Mouse (Mus musculus): ENCODE measurements around the gene Cab39l. TPM values are rescaled to one million over a fixed set of nuclear protein-coding genes. Genes with fewer than 3 reads are reported as not detected.

Cab39l gene
- polyA plus RNA-seq, 1 experiment, result 5.2 TPM

GRCm38 (mm10) chr14:59532986-59533385, 92.2 kb downstream of the Cab39l start:
- no peak for DNase-seq (ENCODE audit: low read depth in 1 of 2, low spot score in 2 of 2)
- Histone ChIP-seq H3K27me3 (ENCODE audit: control insufficient read depth, insufficient read depth, low read length) (no peaks in the 10 kb centered on the region), H3K27ac (ENCODE audit: insufficient read depth, low read length) (no peak overlapping the region), H3K4me3 (ENCODE audit: extremely low read depth, insufficient read depth, insufficient read length) (no peak overlapping the region), H3K36me3 (ENCODE audit: control insufficient read depth, insufficient read depth, low read length) (peaks cover 11% of the 10 kb centered on the region; the same call in 1 of the 2 replicates), H3K4me1 (ENCODE audit: control insufficient read depth, insufficient read depth, insufficient read length) (no peaks in the 10 kb centered on the region)
- 95% methylated on average over 1 of the region's 1 CpGs for WGBS
- TF ChIP-seq CTCF (IDR thresholded peaks at IDR 0.05; ENCODE audit: extremely low read depth, insufficient read depth, insufficient read length, insufficient replicate concordance) (no peak), POLR2A (IDR thresholded peaks at IDR 0.05; ENCODE audit: low read depth, low read length) (no peak)

DNA sequence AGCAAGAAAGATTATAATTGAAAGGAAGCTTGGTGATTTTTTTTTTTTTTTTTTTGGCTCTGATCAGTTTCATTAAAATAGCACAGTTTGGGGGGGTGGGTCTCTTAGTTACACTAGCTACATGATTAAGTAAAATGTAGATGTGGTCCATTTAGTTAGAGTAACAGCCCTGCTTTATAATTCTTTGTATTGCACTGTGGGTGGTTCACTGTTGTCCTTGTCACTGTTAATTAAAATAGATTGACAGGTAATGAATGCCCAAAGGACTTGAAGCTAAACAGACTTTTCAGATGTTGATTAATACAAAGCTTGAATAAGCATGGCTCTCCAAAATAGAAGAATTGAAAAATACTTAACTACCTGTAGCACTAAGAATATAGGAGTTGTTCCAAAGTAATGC, 93.1 kb downstream of the Cab39l start:
- Histone ChIP-seq H3K36me3 (ENCODE audit: control insufficient read depth, insufficient read depth, low read length) (peaks cover 11% of the 10 kb centered on the region), H3K27me3 (ENCODE audit: control insufficient read depth, insufficient read depth, low read length) (no peaks in the 10 kb centered on the region), H3K4me1 (ENCODE audit: control insufficient read depth, insufficient read depth, insufficient read length) (no peaks in the 10 kb centered on the region), H3K27ac (ENCODE audit: insufficient read depth, low read length) (no peak overlapping the region), H3K4me3 (ENCODE audit: extremely low read depth, insufficient read depth, insufficient read length) (no peak overlapping the region)
- DNase-seq (ENCODE audit: low read depth in 1 of 2, low spot score in 2 of 2), result no peak
- TF ChIP-seq CTCF (IDR thresholded peaks at IDR 0.05; ENCODE audit: extremely low read depth, insufficient read depth, insufficient read length, insufficient replicate concordance) (no peak), POLR2A (IDR thresholded peaks at IDR 0.05; ENCODE audit: low read depth, low read length) (no peak)

- Histone ChIP-seq H3K4me1 (ENCODE audit: control insufficient read depth, insufficient read depth, insufficient read length) (no peaks in the 10 kb centered on the region), H3K4me3 (ENCODE audit: extremely low read depth, insufficient read depth, insufficient read length) (no peak overlapping the region), H3K27ac (ENCODE audit: insufficient read depth, low read length) (no peak overlapping the region), H3K27me3 (ENCODE audit: control insufficient read depth, insufficient read depth, low read length) (no peaks in the 10 kb centered on the region), H3K36me3 (ENCODE audit: control insufficient read depth, insufficient read depth, low read length) (peaks cover 18% of the 10 kb centered on the region)
- 90% methylated on average over 4 of the region's 4 CpGs for WGBS
- no peak for DNase-seq (ENCODE audit: low read depth in 1 of 2, low spot score in 2 of 2)
- TF ChIP-seq POLR2A (IDR thresholded peaks at IDR 0.05; ENCODE audit: low read depth, low read length), result no peak
- no peak for TF ChIP-seq CTCF (IDR thresholded peaks at IDR 0.05; ENCODE audit: extremely low read depth, insufficient read depth, insufficient read length, insufficient replicate concordance)
Measured at GRCm38 (mm10) chr14:59537829-59538432, 97.2 kb downstream of the Cab39l start.

DNA sequence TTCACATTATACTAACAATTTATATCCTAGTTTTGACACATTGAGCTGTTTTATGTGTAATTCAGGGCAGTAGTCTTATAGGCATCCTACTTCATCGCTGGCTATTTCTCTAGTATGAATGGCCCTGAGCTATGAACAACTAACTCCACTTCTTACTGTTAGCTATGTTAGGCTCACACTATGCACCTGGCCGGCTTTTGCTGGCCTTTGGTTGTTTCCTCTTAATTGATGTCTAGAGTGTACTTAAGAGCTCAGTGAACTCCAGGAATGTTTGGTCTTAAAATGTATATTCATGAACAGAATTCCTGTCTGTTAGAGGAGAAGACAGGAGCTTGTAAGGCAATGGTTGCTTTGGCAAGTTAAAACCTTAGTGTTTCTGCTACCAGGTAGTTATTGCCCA, 99.5 kb downstream of the Cab39l start:
- Histone ChIP-seq H3K27ac (ENCODE audit: insufficient read depth, low read length) (no peak overlapping the region), H3K27me3 (ENCODE audit: control insufficient read depth, insufficient read depth, low read length) (no peaks in the 10 kb centered on the region), H3K36me3 (ENCODE audit: control insufficient read depth, insufficient read depth, low read length) (peaks cover 18% of the 10 kb centered on the region), H3K4me1 (ENCODE audit: control insufficient read depth, insufficient read depth, insufficient read length) (no peaks in the 10 kb centered on the region), H3K4me3 (ENCODE audit: extremely low read depth, insufficient read depth, insufficient read length) (no peak overlapping the region)
- DNase-seq (ENCODE audit: low read depth in 1 of 2, low spot score in 2 of 2), result no peak
- no peak for TF ChIP-seq CTCF (IDR thresholded peaks at IDR 0.05; ENCODE audit: extremely low read depth, insufficient read depth, insufficient read length, insufficient replicate concordance)
- no peak for TF ChIP-seq POLR2A (IDR thresholded peaks at IDR 0.05; ENCODE audit: low read depth, low read length)
- WGBS, result 95% methylated on average over 2 of the region's 2 CpGs

- no peaks in the 10 kb centered on the region for H3K27me3 ChIP-seq (ENCODE audit: control insufficient read depth, insufficient read depth, low read length)
- H3K4me1 ChIP-seq (ENCODE audit: control insufficient read depth, insufficient read depth, insufficient read length), result no peaks in the 10 kb centered on the region
- no peak for TF ChIP-seq POLR2A (IDR thresholded peaks at IDR 0.05; ENCODE audit: low read depth, low read length)
- TF ChIP-seq CTCF (IDR thresholded peaks at IDR 0.05; ENCODE audit: extremely low read depth, insufficient read depth, insufficient read length, insufficient replicate concordance), result no peak
- DNase-seq (ENCODE audit: low read depth in 1 of 2, low spot score in 2 of 2), result no peak
- H3K27ac ChIP-seq (ENCODE audit: insufficient read depth, low read length), result no peak overlapping the region
- H3K36me3 ChIP-seq (ENCODE audit: control insufficient read depth, insufficient read depth, low read length), result peaks cover 18% of the 10 kb centered on the region
- WGBS, result 91% methylated on average over 6 of the region's 6 CpGs
- no peak overlapping the region for H3K4me3 ChIP-seq (ENCODE audit: extremely low read depth, insufficient read depth, insufficient read length)
Measured at GRCm38 (mm10) chr14:59540761-59541160, 100.0 kb downstream of the Cab39l start.

DNA sequence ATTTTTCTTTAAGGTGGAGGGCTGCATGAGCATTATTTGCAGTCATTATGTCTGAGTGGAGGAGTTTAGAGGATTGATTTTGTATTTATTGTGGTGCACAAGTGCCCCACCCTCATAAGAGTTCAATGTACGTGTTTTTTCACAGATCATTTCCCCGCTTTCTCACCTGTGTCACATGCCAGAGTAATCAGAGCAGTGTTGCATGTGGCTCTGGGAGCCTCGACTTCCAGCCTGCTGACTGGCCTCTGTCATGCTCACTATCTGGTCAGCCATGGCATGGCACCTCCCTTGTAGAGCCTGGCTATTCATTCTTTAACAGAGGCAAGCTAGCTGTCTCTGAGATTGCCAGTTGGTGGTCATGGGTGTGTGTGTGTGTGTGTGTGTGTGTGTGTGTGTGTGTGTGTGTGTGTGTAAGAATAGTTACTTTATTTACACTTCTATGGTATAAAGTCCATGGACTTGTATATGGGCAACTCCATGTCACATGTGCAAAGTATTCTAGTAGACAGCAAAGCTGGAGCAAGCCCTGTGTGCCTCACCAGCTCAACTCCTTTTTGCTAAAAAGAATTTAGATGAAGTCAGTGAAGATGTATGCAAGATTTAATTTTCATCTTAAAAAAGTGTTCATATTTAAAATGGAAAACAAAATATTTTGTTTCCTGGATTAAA, 102.5 kb downstream of the Cab39l start:
- no peak overlapping the region for H3K4me3 ChIP-seq (ENCODE audit: extremely low read depth, insufficient read depth, insufficient read length)

GRCm38 (mm10) chr14:59543956-59544355, 103.2 kb downstream of the Cab39l start:
- no peak overlapping the region for H3K27ac ChIP-seq (ENCODE audit: insufficient read depth, low read length)
- H3K27me3 ChIP-seq (ENCODE audit: control insufficient read depth, insufficient read depth, low read length), result no peaks in the 10 kb centered on the region
- H3K4me1 ChIP-seq (ENCODE audit: control insufficient read depth, insufficient read depth, insufficient read length), result no peaks in the 10 kb centered on the region
- TF ChIP-seq POLR2A (IDR thresholded peaks at IDR 0.05; ENCODE audit: low read depth, low read length) (no peak), CTCF (IDR thresholded peaks at IDR 0.05; ENCODE audit: extremely low read depth, insufficient read depth, insufficient read length, insufficient replicate concordance) (no peak)
- peaks cover 16% of the 10 kb centered on the region for H3K36me3 ChIP-seq (ENCODE audit: control insufficient read depth, insufficient read depth, low read length)
- 90% methylated on average over 5 of the region's 5 CpGs for WGBS
- no peak for DNase-seq (ENCODE audit: low read depth in 1 of 2, low spot score in 2 of 2)
- H3K4me3 ChIP-seq (ENCODE audit: extremely low read depth, insufficient read depth, insufficient read length), result no peak overlapping the region

More for the DNA sequence above, 102.5 kb downstream of the Cab39l start:
- no peak overlapping the region for H3K27ac ChIP-seq (ENCODE audit: insufficient read depth, low read length)
- WGBS, result 90% methylated on average over 3 of the region's 3 CpGs
- no peaks in the 10 kb centered on the region for H3K27me3 ChIP-seq (ENCODE audit: control insufficient read depth, insufficient read depth, low read length)
- no peak for TF ChIP-seq CTCF (IDR thresholded peaks at IDR 0.05; ENCODE audit: extremely low read depth, insufficient read depth, insufficient read length, insufficient replicate concordance)
- TF ChIP-seq POLR2A (IDR thresholded peaks at IDR 0.05; ENCODE audit: low read depth, low read length), result no peak
- no peak for DNase-seq (ENCODE audit: low read depth in 1 of 2, low spot score in 2 of 2)
- peaks cover 17% of the 10 kb centered on the region for H3K36me3 ChIP-seq (ENCODE audit: control insufficient read depth, insufficient read depth, low read length)
- no peaks in the 10 kb centered on the region for H3K4me1 ChIP-seq (ENCODE audit: control insufficient read depth, insufficient read depth, insufficient read length)
